Mouse (Mus musculus) urinary bladder, postnatal 10 days (tissue): ENCODE measurements around the gene Avil.

ENCODE experiments used
- DNase-seq: peaks from one replicate; pipeline ENCODE4 v3.0.0; 2022; ENCODE audit warnings: low spot score

The Avil gene

GRCm38 (mm10) chr10:127000529-127000928 lies at the start of gene Avil:
Gene Avil (plus strand): TSS chr10:127000709.
- no peak for DNase-seq

DNA sequence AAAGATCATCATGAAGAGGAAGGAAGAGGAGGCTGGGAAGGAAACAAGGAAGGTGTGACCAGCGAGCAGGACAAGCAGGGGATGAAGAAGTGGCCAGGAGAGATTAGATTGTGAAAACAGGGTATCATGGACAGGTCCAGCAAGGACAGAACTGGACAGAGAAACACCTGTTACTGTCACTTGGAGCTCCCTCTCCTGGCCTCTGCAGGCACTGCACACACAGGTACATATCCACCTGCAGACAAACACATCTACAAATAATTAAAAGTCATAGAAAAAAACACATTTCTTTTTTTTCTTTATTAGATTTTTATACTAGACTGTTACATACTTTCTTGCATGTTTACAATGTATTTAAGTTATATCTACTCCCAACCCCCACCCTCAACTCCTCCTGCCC lies 48.1 kb upstream of the Avil start:
- no peak for DNase-seq

- no peak for DNase-seq
These were observed 47.5 kb upstream of the Avil start for GRCm38 (mm10) chr10:126953029-126953471.

GRCm38 (mm10) chr10:126956692-126957358 lies 43.7 kb upstream of the Avil start:
- no peak for DNase-seq

- DNase-seq = no peak
These were observed 43.0 kb upstream of the Avil start for GRCm38 (mm10) chr10:126957359-126958107.

- DNase-seq = no peak
These were observed 40.0 kb upstream of the Avil start for GRCm38 (mm10) chr10:126960496-126960895.

DNA sequence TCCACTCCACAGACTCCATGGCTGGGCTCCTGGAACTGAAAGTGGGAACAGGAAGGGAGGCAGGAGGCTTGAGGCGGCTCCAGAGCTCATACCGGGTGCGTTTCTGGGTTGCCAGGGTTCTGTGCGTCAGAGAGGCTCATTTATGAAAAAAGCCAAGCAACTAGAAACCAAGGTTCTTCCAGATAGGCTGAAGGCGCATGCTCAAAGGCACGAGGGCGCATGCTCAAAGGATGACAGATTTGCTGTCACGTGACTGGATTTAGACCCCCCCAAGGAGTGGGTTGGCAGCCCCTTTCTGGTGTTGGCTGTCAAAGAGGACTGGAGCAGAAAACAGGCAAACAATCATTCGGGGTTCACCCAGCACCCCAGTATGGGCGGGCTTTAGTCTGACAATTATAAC lies 38.8 kb upstream of the Avil start:
- DNase-seq = no peak

DNA sequence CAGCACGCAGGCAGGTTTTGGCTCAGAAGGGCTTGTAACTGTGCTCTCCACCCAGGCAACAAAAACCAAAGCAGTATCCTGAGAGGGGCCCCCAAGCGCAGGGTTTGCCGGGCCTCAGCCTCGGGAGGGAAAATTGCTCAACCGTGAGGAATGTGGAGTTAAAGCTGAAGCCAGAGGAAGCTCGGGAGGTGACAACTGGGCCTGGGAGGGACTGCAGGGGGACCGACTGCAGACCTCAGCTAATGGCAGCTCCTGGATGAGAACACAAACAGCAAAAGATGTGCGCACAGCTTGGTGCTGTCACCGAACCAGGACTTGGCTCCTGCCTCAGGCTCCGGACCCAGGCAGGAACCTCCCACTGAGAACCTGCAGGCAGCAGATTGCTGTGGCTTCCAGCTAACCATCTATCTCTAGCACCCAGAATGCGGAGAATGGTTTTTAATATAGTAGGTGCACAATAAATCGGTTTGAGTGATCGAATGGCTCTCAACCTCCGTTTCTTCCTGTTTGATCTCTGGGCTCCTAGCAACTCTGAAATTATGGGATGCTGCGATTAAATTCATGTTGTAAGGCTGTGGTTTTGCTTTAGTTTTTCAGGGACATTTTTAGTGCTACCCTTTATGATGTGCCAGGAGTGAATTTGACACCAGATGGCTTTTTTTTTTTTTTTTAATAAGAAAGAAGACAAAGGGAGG lies 38.1 kb upstream of the Avil start:
- no peak for DNase-seq

- no peak for DNase-seq
These were observed 37.6 kb upstream of the Avil start for GRCm38 (mm10) chr10:126962966-126963330.

DNA sequence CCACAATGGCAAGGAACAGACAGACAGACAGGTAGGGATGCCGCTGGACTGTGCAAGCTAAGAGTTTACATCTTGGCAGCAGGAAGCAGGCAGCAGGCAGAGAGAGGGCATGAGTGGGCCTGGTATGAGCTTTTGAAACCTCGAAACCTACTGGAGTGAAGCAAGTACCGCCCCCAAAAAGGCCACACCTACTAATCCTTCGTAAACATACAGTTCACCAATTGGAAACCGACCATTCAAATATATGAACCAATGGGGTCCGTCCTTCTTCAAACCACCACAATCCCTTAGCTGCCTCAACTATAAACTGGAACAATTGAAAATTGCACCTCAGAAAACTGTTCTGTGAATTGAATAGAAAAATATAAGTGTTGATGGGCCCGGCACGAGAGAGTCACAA lies 36.7 kb upstream of the Avil start:
- DNase-seq = no peak

DNA sequence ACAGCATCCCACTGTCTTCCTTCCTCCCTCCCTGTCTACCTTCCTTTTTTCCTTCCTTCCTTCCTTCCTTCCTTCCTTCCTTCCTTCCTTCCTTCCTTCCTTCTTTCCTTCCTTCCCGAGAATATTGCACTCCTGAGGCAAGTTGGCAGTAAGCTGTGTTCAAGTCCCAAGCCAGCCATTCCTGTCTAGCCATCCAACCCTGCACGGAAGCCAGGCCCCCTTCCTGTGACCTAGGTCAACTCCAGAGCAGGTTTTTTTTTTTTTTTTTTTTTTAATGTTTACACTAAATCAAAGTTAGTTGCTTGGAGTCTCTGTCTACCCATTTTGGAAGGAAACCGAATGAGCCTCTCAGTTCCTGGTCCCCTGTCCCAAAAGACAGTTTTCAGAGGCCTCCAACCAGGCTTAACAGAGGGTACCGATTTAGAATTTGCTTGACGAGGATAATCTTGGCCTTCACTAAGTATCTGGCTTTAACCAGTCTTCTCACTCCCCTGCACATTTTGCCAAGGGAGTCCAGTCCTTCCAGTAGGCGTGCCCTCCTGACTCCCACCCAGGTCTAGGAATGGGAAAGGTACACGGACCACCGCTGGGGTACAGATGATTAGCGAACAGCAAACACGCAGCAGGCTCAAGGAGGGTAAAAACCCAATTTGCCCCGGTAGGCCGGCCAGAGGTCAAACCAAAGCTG lies 29.0 kb upstream of the Avil start:
- DNase-seq = no peak

- DNase-seq = no peak
These were observed 28.3 kb upstream of the Avil start for GRCm38 (mm10) chr10:126972051-126972725.

- no peak for DNase-seq
These were observed 27.5 kb upstream of the Avil start for GRCm38 (mm10) chr10:126972988-126973387.

DNA sequence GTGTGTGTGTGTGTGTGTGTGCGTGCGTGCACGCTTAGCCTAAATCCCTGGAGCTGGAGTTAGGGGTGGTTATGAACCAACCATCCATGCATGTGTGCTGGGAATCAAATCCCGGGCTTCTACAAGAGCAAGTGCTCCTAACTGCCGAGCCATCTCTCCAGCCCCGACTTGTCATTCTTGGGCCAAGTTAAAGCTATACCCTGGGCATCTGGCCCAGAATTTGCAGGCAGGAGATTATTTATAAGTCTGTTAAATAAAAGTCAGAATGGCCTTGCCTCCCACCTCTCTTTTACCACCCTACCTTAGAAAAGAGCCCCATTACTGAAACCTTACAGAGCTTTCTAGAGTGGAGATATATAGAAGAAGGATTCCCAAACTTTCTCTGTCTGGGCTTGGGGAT lies 24.8 kb upstream of the Avil start:
- DNase-seq = no peak

- DNase-seq = no peak
These were observed 23.4 kb upstream of the Avil start for GRCm38 (mm10) chr10:126977076-126977475.

GRCm38 (mm10) chr10:126978277-126978994 lies 22.1 kb upstream of the Avil start, which contains the start of gene Ctdsp2:
Gene Ctdsp2 (plus strand): TSS chr10:126978717.
- DNase-seq = peak; percentile 99

- no peak for DNase-seq
These were observed 21.3 kb upstream of the Avil start for GRCm38 (mm10) chr10:126979121-126979635.

- DNase-seq = no peak
These were observed 20.8 kb upstream of the Avil start for GRCm38 (mm10) chr10:126979636-126980151.

GRCm38 (mm10) chr10:126980221-126980932 lies 20.1 kb upstream of the Avil start:
- DNase-seq = no peak

- DNase-seq = no peak
These were observed 19.5 kb upstream of the Avil start for GRCm38 (mm10) chr10:126980933-126981530.
